Mouse (Mus musculus) forebrain, embryonic 13.5 days (tissue): ENCODE data around the gene Kif6. TPM values are rescaled to one million over a fixed set of nuclear protein-coding genes. Genes with fewer than 3 reads are reported as not detected.

Source experiments
- ATAC-seq: fragments of 200-750 bp; cut with Nextera tagmentation; 2 replicates; pipeline ENCODE4 v1.8.0; 2017
- H3K27ac ChIP-seq: fragments of 300-500 bp; sonication (generic); 2 replicates; pipeline ENCODE4 v1.5.1; 2015; ENCODE audit warnings: inconsistent platforms, mild to moderate bottlenecking, moderate library complexity
- H3K27me3 ChIP-seq: fragments of 300-500 bp; sonication (generic); 2 replicates; pipeline ENCODE4 v1.6.1; 2015; ENCODE audit warnings: mild to moderate bottlenecking, inconsistent platforms
- H3K36me3 ChIP-seq: fragments of 300-500 bp; sonication (generic); 2 replicates; pipeline ENCODE4 v1.6.1; 2015; ENCODE audit warnings: mild to moderate bottlenecking, inconsistent platforms; ENCODE audit not compliant: poor library complexity, severe bottlenecking
- H3K4me1 ChIP-seq: fragments of 300-500 bp; sonication (generic); 2 replicates; pipeline ENCODE4 v1.6.1; 2015; ENCODE audit warnings: inconsistent platforms
- H3K4me2 ChIP-seq: fragments of 300-500 bp; sonication (generic); 2 replicates; pipeline ENCODE4 v1.6.1; 2015; ENCODE audit warnings: inconsistent platforms, mild to moderate bottlenecking, moderate library complexity
- H3K4me3 ChIP-seq: fragments of 300-500 bp; sonication (generic); 2 replicates; pipeline ENCODE4 v1.5.1; 2015; ENCODE audit warnings: mild to moderate bottlenecking, inconsistent platforms
- H3K9ac ChIP-seq: fragments of 300-500 bp; sonication (generic); 2 replicates; pipeline ENCODE4 v1.6.1; 2015; ENCODE audit warnings: mild to moderate bottlenecking, inconsistent platforms
- H3K9me3 ChIP-seq: fragments of 300-500 bp; sonication (generic); replicated peaks from 2 replicates; pipeline ENCODE4 v1.6.1; 2016; ENCODE audit warnings: inconsistent platforms
- WGBS: fragments of 180-500 bp; shearing (Covaris S2); methylation state at CpG from one replicate; pipeline ENCODE4 v1.1.7; 2015; 5-methylcytosine and 5-hydroxymethylcytosine counted together
- polyA plus RNA-seq: library from polyadenylated mRNA; unstranded; fragments of >200 nt; fragmentation: Nextera tagmentation; extraction: Ambion mirVana; gene quantifications from 2 replicates; pipeline ENCODE4 v1.2.1, GENCODE M21; 2015

Gene Kif6
- polyA plus RNA-seq, 1 experiment from 2014 or later, result 1.7 TPM

DNA sequence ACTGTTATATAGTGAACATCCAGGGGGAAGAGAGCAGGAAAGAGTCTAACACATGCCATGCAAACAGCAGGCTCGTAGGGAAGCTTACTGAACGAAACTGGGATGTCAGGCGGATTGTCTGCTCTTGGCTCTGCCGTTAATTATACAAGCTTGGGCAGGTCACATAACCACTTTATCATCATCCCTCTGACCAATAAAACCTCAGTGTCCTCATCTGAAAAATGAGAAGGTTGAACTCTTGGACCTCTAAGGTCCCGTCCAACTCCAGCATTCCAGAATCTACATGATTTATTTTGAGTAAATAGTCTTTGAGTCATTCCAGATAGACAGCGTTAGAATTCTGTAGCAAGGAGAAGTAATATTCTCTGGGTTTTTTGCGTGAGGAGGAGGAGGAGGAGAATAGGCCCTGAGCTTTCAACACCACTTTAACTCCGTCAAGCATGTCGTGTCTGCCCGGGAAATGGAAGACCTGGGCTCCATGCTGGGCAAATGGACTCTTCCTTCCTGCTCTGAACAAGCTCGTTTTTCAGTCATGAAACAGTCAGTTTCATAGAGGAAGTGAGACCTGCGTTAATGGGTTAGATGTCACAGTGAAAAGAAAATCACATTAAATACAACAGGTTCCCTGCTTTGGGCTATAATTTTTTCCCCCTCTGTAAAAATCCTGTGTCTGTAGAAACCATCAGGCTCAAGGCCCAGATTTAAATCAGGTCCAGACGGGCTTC, 162.3 kb downstream of the Kif6 start:
- H3K9ac ChIP-seq, result no peak overlapping the region
- H3K4me3 ChIP-seq, result no peak overlapping the region
- no peak overlapping the region for H3K27ac ChIP-seq
- 88% methylated on average over 13 of the region's 13 CpGs for WGBS
- H3K27me3 ChIP-seq, result no peaks in the 10 kb centered on the region; the same call in 1 of the 2 replicates
- no peak for ATAC-seq
- no peak overlapping the region for H3K4me2 ChIP-seq
- H3K36me3 ChIP-seq, result no peaks in the 10 kb centered on the region
- H3K9me3 ChIP-seq, result no peaks in the 10 kb centered on the region
- H3K4me1 ChIP-seq, result no peaks in the 10 kb centered on the region

DNA sequence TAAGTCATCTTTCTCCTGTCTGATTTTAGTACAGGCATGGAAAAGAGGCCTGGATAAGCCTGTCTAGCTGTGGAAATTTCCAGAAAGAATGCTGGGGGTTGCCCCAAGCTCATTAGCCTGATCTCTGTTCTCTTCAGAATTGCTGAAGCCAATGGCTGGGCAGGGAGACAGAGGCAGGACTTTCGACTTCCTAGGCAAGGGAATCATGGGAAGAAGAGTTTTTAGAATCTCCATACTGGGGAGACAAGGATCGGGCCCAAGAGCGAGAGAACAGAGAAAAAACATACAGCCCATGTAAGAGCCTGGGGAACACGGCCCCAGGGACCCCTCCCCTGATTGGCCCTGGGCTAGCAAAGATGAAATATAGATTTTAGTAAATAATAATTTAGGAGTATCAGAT, 164.1 kb downstream of the Kif6 start:
- no peak for ATAC-seq
- Histone ChIP-seq H3K36me3 (no peaks in the 10 kb centered on the region), H3K4me2 (no peak overlapping the region), H3K9ac (no peak overlapping the region), H3K4me3 (no peak overlapping the region), H3K4me1 (no peaks in the 10 kb centered on the region), H3K27ac (no peak overlapping the region), H3K27me3 (no peaks in the 10 kb centered on the region), H3K9me3 (no peaks in the 10 kb centered on the region)
- 89% methylated on average over 4 of the region's 4 CpGs for WGBS

DNA sequence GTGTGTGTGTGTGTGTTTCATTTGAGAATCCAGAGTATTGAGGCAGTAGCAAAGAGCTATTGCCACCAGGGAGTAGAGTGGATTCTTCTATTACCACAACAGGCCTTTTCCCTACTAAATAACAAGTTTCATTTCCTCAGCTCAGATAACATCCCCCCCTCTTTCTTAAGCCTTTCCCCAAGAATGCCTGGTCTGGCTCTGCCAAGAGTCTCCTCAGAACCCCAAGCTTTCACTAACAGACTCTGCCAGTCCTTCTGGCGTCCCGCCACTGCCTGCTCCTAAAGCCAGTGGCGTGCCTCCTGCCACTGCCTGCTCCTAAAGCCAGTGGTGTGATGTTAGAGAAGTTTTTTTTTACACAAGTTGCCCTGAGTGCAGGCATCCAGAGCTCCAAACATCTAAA, 164.6 kb downstream of the Kif6 start:
- Histone ChIP-seq H3K9me3 (no peaks in the 10 kb centered on the region), H3K4me2 (no peak overlapping the region), H3K36me3 (no peaks in the 10 kb centered on the region), H3K27ac (no peak overlapping the region), H3K27me3 (no peaks in the 10 kb centered on the region), H3K4me3 (no peak overlapping the region), H3K4me1 (no peaks in the 10 kb centered on the region), H3K9ac (no peak overlapping the region)
- WGBS, result 59% methylated on average over 3 of the region's 3 CpGs
- no peak for ATAC-seq

DNA sequence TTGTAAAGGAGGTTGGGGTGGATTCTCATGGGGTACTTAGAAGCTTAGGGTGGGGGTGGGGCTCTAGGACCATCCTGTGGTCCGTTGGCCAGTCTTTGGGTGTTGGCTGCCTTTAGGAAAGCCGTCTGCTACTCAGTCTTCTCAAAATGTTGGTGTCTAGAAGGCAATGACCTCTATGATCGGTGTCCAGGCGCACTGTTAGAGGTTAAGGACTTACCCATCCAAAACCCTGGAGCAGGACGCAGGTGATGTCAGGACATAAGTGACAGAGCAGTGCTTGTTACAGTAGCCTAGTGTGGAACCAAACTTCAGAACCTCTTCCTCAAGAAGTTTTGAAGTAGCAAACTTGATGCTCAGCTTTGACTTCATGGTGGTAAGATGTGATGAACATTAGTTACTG, 170.9 kb downstream of the Kif6 start:
- no peaks in the 10 kb centered on the region for H3K4me1 ChIP-seq
- no peak overlapping the region for H3K9ac ChIP-seq
- H3K27ac ChIP-seq, result no peak overlapping the region
- no peak for ATAC-seq
- no peaks in the 10 kb centered on the region for H3K27me3 ChIP-seq
- H3K9me3 ChIP-seq, result no peaks in the 10 kb centered on the region
- H3K4me3 ChIP-seq, result no peak overlapping the region
- H3K4me2 ChIP-seq, result no peak overlapping the region
- no peaks in the 10 kb centered on the region for H3K36me3 ChIP-seq
- 91% methylated on average over 5 of the region's 5 CpGs for WGBS

DNA sequence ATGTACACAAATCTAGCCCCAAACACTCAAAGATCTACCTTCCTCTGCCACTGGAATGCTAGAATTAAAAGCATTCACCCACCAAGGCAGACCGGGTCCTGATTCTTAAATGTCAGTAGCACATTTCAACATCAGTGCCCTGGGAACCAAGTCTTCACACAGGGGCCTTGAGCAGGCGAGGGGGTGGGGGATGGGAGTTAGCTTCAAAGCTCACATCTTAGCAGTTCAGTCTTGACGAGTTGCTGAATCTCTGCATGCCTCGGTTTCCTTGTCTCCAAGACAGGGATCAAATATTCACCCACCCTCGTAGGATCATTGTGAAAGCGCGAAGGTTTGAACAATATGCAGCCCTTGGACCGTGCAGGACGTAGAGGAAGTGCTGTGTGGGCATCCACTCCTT, 172.4 kb downstream of the Kif6 start:
- WGBS, result 73% methylated on average over 9 of the region's 9 CpGs
- Histone ChIP-seq H3K27ac (no peak overlapping the region), H3K9me3 (no peaks in the 10 kb centered on the region), H3K36me3 (no peaks in the 10 kb centered on the region), H3K9ac (no peak overlapping the region), H3K27me3 (no peaks in the 10 kb centered on the region), H3K4me3 (no peak overlapping the region), H3K4me1 (no peaks in the 10 kb centered on the region), H3K4me2 (no peak overlapping the region)
- no peak for ATAC-seq

DNA sequence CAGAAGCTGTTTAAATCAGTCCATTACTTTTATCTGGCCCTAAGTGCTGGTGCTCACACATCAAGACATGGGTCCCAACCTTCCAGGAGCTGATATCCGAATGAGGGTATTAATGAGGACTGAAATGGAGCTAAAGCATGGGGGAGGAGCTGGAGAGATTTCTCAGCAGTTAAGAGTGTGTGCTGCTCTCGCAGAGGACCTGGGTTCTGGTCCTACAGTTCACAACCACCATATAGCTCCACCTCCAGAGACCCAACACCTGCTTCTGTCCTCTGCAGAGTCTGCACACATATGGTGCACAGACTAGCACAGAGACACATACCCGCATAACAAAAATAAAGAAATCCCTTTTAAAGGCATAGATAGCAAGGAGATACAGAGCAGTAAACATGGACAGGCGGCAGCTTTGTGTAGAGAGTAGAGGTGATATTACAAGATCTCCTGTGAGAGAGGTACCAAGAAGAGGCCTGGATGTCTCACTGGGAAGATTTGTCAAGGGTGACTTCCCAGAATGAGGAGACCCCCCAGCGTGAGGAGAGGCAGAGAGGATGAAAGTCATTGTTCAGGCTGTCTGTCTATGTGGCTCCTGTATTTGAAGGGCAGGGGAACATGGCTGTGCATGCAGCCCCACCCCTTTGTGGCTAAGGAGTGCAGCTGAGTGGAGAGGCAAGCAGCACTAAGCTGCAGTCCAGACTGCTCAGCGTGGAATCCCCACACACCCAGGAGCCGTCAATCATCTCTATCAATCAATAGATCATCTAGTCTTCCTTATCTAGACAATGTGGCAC, 173.4 kb downstream of the Kif6 start:
- no peaks in the 10 kb centered on the region for H3K36me3 ChIP-seq
- no peaks in the 10 kb centered on the region for H3K9me3 ChIP-seq
- no peak for ATAC-seq
- H3K9ac ChIP-seq, result no peak overlapping the region
- H3K27ac ChIP-seq, result no peak overlapping the region
- H3K4me2 ChIP-seq, result no peak overlapping the region
- H3K4me1 ChIP-seq, result no peaks in the 10 kb centered on the region
- no peak overlapping the region for H3K4me3 ChIP-seq
- WGBS, result 70% methylated on average over 7 of the region's 7 CpGs
- no peaks in the 10 kb centered on the region for H3K27me3 ChIP-seq

DNA sequence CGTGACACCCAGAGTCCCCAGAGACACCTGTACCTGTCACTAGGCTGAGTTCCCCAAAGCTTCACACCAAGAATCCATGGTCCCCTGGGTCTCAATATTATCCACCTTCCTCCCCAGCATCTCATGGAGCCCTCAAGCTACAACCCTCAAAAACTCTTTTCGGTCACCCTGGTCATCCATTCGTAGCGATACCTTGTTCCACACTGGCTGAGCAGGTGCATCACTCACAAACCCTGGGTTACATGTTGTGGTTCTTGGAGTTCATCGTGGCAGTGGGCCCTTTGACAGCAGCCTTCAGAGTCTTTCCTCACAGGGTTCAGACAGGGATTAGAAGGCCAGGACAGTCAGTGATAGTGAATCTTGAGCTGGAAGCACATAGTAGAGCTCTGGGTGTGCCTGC, 176.6 kb downstream of the Kif6 start:
- Histone ChIP-seq H3K27ac (no peak overlapping the region), H3K4me1 (no peaks in the 10 kb centered on the region), H3K36me3 (no peaks in the 10 kb centered on the region), H3K9ac (no peak overlapping the region), H3K9me3 (no peaks in the 10 kb centered on the region), H3K27me3 (no peaks in the 10 kb centered on the region), H3K4me3 (no peak overlapping the region), H3K4me2 (no peak overlapping the region)
- 97% methylated on average over 5 of the region's 5 CpGs for WGBS
- ATAC-seq, result no peak

DNA sequence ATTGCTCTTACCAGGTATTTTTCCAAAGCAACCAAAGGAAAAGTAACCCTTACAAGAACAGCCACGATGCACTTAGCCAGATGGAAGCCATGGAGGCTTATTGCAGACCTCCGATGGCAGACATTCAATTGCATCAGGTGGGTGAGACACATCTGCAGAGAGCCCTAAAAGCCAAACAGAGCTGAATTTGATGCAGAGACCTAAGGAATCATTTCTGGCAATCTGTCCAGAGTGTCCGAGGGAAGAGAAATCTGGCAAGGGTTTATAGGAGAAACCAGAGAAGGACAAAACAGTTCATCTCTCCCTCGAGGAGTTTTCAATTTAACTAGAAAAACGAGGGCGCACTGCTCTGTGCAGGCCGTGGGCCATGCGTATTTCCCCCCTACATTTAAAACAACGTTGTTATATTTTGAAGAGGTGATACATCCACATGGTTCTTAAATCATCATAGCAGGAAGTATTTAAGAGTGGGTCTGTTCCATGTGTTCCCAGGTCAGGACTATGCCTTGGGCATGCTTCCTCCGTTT, 177.3 kb downstream of the Kif6 start:
- Histone ChIP-seq H3K9me3 (no peaks in the 10 kb centered on the region), H3K36me3 (no peaks in the 10 kb centered on the region), H3K4me2 (no peak overlapping the region), H3K9ac (no peak overlapping the region), H3K4me3 (no peak overlapping the region), H3K4me1 (no peaks in the 10 kb centered on the region), H3K27me3 (no peaks in the 10 kb centered on the region), H3K27ac (no peak overlapping the region)
- ATAC-seq, result no peak
- 91% methylated on average over 10 of the region's 10 CpGs for WGBS

DNA sequence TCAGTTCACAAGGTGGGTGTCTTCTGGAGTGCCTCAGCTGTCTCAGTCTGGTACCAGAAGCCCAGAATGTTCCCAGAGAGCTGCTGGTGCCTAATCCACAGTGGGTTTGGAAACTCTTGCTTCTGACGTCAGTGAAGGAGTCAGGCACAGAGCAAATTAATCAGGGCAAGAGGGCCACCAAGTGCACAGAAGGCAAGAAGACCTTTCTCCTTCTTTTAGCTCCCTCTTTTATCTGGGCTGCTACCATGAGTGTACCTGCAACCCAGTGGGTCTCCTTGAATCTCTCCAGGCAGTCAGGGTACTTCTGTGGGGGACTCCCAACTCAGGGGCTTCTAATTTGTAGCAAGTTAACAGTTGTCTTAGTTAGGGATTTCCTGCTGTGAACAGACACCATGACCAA, 178.0 kb downstream of the Kif6 start:
- 88% methylated on average over 1 of the region's 1 CpGs for WGBS

DNA sequence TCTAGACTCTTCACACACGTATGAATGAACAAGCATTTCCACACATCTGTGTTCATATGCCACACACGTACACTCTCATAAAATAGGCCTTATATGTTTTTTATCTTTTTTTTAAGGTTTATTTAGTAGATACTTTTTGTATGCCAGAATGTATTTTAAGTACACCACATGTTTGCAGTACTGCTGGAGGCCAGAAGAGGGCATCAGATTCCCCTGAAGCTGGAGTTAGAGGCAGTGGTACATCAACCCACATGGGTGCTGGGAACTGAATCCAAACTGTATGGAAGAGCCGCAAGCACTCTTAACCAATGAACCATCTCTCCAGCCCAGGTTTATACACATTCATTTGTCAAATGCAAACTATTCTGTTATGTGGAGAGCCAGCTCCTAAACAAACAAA, 179.0 kb downstream of the Kif6 start:
- ATAC-seq, result no peak
- Histone ChIP-seq H3K4me2 (no peak overlapping the region), H3K4me1 (no peaks in the 10 kb centered on the region), H3K27me3 (no peaks in the 10 kb centered on the region), H3K4me3 (no peak overlapping the region), H3K9me3 (no peaks in the 10 kb centered on the region), H3K36me3 (no peaks in the 10 kb centered on the region), H3K9ac (no peak overlapping the region), H3K27ac (no peak overlapping the region)
- 96% methylated on average over 3 of the region's 3 CpGs for WGBS

More for the DNA sequence above, 178.0 kb downstream of the Kif6 start:
- Histone ChIP-seq H3K4me2 (no peak overlapping the region), H3K9ac (no peak overlapping the region), H3K9me3 (no peaks in the 10 kb centered on the region), H3K4me1 (no peaks in the 10 kb centered on the region), H3K36me3 (no peaks in the 10 kb centered on the region), H3K27ac (no peak overlapping the region), H3K4me3 (no peak overlapping the region), H3K27me3 (no peaks in the 10 kb centered on the region)
- no peak for ATAC-seq

DNA sequence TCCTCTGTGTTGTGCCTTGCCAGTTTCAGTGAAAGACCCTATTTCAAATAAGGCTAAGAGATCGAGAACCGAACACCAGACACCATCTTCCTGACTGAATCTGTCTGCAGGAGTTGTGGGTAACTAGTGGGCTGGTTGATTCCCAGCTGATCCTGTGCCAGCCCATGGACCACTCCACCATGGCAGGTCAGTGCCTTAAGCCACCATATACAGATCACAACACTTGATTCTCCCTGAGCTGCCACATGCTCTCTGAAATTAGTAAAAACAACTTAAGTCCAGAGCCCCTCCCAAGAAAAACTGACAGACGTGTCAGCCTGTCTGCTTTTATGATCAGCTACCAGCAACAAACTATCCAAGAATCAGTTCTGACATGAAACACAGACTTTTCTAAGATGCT, 180.3 kb downstream of the Kif6 start:
- Histone ChIP-seq H3K9me3 (no peaks in the 10 kb centered on the region), H3K4me2 (no peak overlapping the region), H3K4me1 (no peaks in the 10 kb centered on the region), H3K9ac (no peak overlapping the region), H3K4me3 (no peak overlapping the region), H3K27me3 (no peaks in the 10 kb centered on the region), H3K27ac (no peak overlapping the region), H3K36me3 (no peaks in the 10 kb centered on the region)
- ATAC-seq, result no peak
- 89% methylated on average over 3 of the region's 3 CpGs for WGBS

DNA sequence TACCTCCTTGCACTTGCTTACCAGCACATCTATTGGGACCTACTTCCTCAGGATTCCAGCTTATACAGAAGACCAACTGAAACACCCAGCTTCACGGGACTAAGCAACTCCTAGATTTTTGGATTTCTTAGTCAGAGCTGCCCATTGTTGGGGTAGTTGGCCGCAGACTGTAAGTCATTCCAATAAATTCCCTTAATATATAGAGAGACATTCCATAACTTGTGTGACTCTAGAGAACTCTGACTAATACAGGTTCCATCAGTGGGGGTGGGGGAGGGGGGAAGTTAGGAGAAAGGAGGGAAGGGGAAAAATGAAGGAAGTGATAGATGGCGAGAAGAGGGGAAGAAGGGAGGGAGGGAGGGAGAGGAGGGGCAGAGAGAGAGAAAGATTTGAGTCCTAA, 181.2 kb downstream of the Kif6 start:
- H3K9me3 ChIP-seq, result no peaks in the 10 kb centered on the region
- H3K4me3 ChIP-seq, result no peak overlapping the region
- H3K4me1 ChIP-seq, result no peaks in the 10 kb centered on the region
- no peaks in the 10 kb centered on the region for H3K27me3 ChIP-seq
- H3K9ac ChIP-seq, result no peak overlapping the region
- no peak for ATAC-seq
- no peak overlapping the region for H3K27ac ChIP-seq
- H3K4me2 ChIP-seq, result no peak overlapping the region
- 73% methylated on average over 3 of the region's 3 CpGs for WGBS
- no peaks in the 10 kb centered on the region for H3K36me3 ChIP-seq
